Mouse (Mus musculus) heart, embryonic 12.5 days (tissue): ENCODE results near the gene Kank4. TPM values are rescaled to one million over a fixed set of nuclear protein-coding genes. Genes with fewer than 3 reads are reported as not detected.

Experiments
- ATAC-seq: fragments of 200-750 bp; cut with Nextera tagmentation; 2 replicates; pipeline ENCODE4 v1.8.0; 2017; ENCODE audit warnings: moderate TSS enrichment, moderate library complexity; ENCODE audit not compliant: insufficient number of reproducible peaks, low FRiP score
- H3K27ac ChIP-seq: fragments of 300-500 bp; sonication (generic); 2 replicates; pipeline ENCODE4 v1.5.1; 2016; ENCODE audit warnings: mild to moderate bottlenecking, moderate library complexity; ENCODE audit not compliant: poor library complexity, severe bottlenecking
- H3K27me3 ChIP-seq: fragments of 300-500 bp; sonication (generic); replicated peaks from 2 replicates; pipeline ENCODE4 v1.6.1; 2016; ENCODE audit warnings: mild to moderate bottlenecking, moderate library complexity
- H3K36me3 ChIP-seq: fragments of 300-500 bp; sonication (generic); 2 replicates; pipeline ENCODE4 v1.6.1; 2016; ENCODE audit warnings: mild to moderate bottlenecking, moderate library complexity
- H3K4me1 ChIP-seq: fragments of 300-500 bp; sonication (generic); replicated peaks from 2 replicates; pipeline ENCODE4 v1.6.1; 2016; ENCODE audit warnings: mild to moderate bottlenecking
- H3K4me2 ChIP-seq: fragments of 300-500 bp; sonication (generic); 2 replicates; pipeline ENCODE4 v1.6.1; 2016; ENCODE audit warnings: mild to moderate bottlenecking, moderate library complexity
- H3K4me3 ChIP-seq: fragments of 300-500 bp; sonication (generic); 2 replicates; pipeline ENCODE4 v1.5.1; 2016; ENCODE audit warnings: mild to moderate bottlenecking
- H3K9ac ChIP-seq: fragments of 300-500 bp; sonication (generic); 2 replicates; pipeline ENCODE4 v1.6.1; 2016; ENCODE audit warnings: mild to moderate bottlenecking, moderate library complexity
- H3K9me3 ChIP-seq: fragments of 300-500 bp; sonication (generic); replicated peaks from 2 replicates; pipeline ENCODE4 v1.6.1; 2016; ENCODE audit warnings: mild to moderate bottlenecking, moderate library complexity
- WGBS: fragments of 180-500 bp; shearing (Covaris S2); methylation state at CpG from one replicate; pipeline ENCODE4 v1.1.7; 2016; 5-methylcytosine and 5-hydroxymethylcytosine counted together
- polyA plus RNA-seq: library from polyadenylated mRNA; unstranded; fragments of >200 nt; fragmentation: Nextera tagmentation; extraction: Ambion mirVana; gene quantifications from 2 replicates; pipeline ENCODE4 v1.2.1, GENCODE M21; 2016

The Kank4 gene
- polyA plus RNA-seq, 1 experiment from 2014 or later: 0.49 TPM

- Histone ChIP-seq H3K9ac (no peak overlapping the region), H3K9me3 (no peaks in the 10 kb centered on the region), H3K27me3 (no peaks in the 10 kb centered on the region), H3K4me3 (no peak overlapping the region), H3K27ac (0 out of 2 replicates have a peak overlapping the region, but pooled peaks have one; percentile 13), H3K4me1 (peaks cover 20% of the 10 kb centered on the region), H3K4me2 (no peak overlapping the region), H3K36me3 (no peaks in the 10 kb centered on the region)
- 65% methylated on average over 11 of the region's 11 CpGs for WGBS
- ATAC-seq: no peak
Observed at GRCm38 (mm10) chr4:98796591-98797341, 20.6 kb downstream of the Kank4 start.

GRCm38 (mm10) chr4:98795241-98795640 lies 22.1 kb downstream of the Kank4 start:
- peaks cover 12% of the 10 kb centered on the region for H3K4me1 ChIP-seq
- 77% methylated on average over 2 of the region's 2 CpGs for WGBS
- no peaks in the 10 kb centered on the region for H3K9me3 ChIP-seq
- no peak overlapping the region for H3K9ac ChIP-seq
- no peak for ATAC-seq
- H3K27ac ChIP-seq: no peak overlapping the region
- H3K4me2 ChIP-seq: no peak overlapping the region
- no peaks in the 10 kb centered on the region for H3K27me3 ChIP-seq
- H3K4me3 ChIP-seq: no peak overlapping the region
- H3K36me3 ChIP-seq: no peaks in the 10 kb centered on the region

- H3K27ac ChIP-seq: no peak overlapping the region
- H3K4me1 ChIP-seq: peaks cover 21% of the 10 kb centered on the region
- H3K27me3 ChIP-seq: no peaks in the 10 kb centered on the region
- no peak overlapping the region for H3K4me3 ChIP-seq
- no peak overlapping the region for H3K9ac ChIP-seq
- no peaks in the 10 kb centered on the region for H3K36me3 ChIP-seq
- no peak overlapping the region for H3K4me2 ChIP-seq
- 91% methylated on average over 9 of the region's 9 CpGs for WGBS
- H3K9me3 ChIP-seq: no peaks in the 10 kb centered on the region
- ATAC-seq: no peak
Observed at GRCm38 (mm10) chr4:98793486-98793885, 23.9 kb downstream of the Kank4 start.

GRCm38 (mm10) chr4:98790721-98791120 lies 26.6 kb downstream of the Kank4 start:
- Histone ChIP-seq H3K9me3 (no peaks in the 10 kb centered on the region), H3K9ac (no peak overlapping the region), H3K4me1 (peaks cover 12% of the 10 kb centered on the region), H3K27ac (no peak overlapping the region), H3K4me3 (no peak overlapping the region), H3K27me3 (peaks cover 12% of the 10 kb centered on the region; the same call in 1 of the 2 replicates), H3K36me3 (no peaks in the 10 kb centered on the region), H3K4me2 (peak overlapping the region; percentile 66; the same call in 1 of the 2 replicates)
- WGBS: 46% methylated on average over 1 of the region's 1 CpGs
- no peak for ATAC-seq

- peak overlapping the region; percentile 8; the same call in 1 of the 2 replicates for H3K9ac ChIP-seq
- H3K4me1 ChIP-seq: peaks cover 12% of the 10 kb centered on the region
- peaks cover 12% of the 10 kb centered on the region; the same call in 1 of the 2 replicates for H3K27me3 ChIP-seq
- H3K27ac ChIP-seq: no peak overlapping the region
- ATAC-seq: no peak
- no peaks in the 10 kb centered on the region for H3K36me3 ChIP-seq
- peak overlapping the region; percentile 66 for H3K4me2 ChIP-seq
- 4% methylated on average over 10 of the region's 10 CpGs for WGBS
- H3K4me3 ChIP-seq: peak overlapping the region; percentile 45
- H3K9me3 ChIP-seq: no peaks in the 10 kb centered on the region
Observed at GRCm38 (mm10) chr4:98789861-98790311, 27.5 kb downstream of the Kank4 start.

GRCm38 (mm10) chr4:98789133-98789765 lies 28.1 kb downstream of the Kank4 start:
- Histone ChIP-seq H3K4me1 (peaks cover 12% of the 10 kb centered on the region), H3K27ac (no peak overlapping the region), H3K4me3 (peak overlapping the region; percentile 45), H3K27me3 (peaks cover 12% of the 10 kb centered on the region; the same call in 1 of the 2 replicates), H3K36me3 (no peaks in the 10 kb centered on the region), H3K4me2 (peak overlapping the region; percentile 66), H3K9ac (peak overlapping the region; percentile 8; the same call in 1 of the 2 replicates), H3K9me3 (no peaks in the 10 kb centered on the region)
- no peak for ATAC-seq
- 63% methylated on average over 7 of the region's 7 CpGs for WGBS

GRCm38 (mm10) chr4:98786281-98786680 lies 31.1 kb downstream of the Kank4 start:
- Histone ChIP-seq H3K9ac (no peak overlapping the region), H3K36me3 (no peaks in the 10 kb centered on the region), H3K27me3 (peaks cover 12% of the 10 kb centered on the region; the same call in 1 of the 2 replicates), H3K4me1 (peaks cover 12% of the 10 kb centered on the region), H3K27ac (no peak overlapping the region), H3K9me3 (no peaks in the 10 kb centered on the region), H3K4me3 (no peak overlapping the region), H3K4me2 (no peak overlapping the region)
- no peak for ATAC-seq
- WGBS: 45% methylated on average over 3 of the region's 3 CpGs

- no peak for ATAC-seq
- Histone ChIP-seq H3K27me3 (peaks cover 12% of the 10 kb centered on the region; the same call in 1 of the 2 replicates), H3K4me1 (peaks cover 12% of the 10 kb centered on the region), H3K27ac (no peak overlapping the region), H3K9me3 (no peaks in the 10 kb centered on the region), H3K9ac (no peak overlapping the region), H3K4me3 (no peak overlapping the region), H3K4me2 (no peak overlapping the region), H3K36me3 (no peaks in the 10 kb centered on the region)
- WGBS: 45% methylated on average over 8 of the region's 8 CpGs
Observed at GRCm38 (mm10) chr4:98785851-98786250, 31.5 kb downstream of the Kank4 start.

GRCm38 (mm10) chr4:98778219-98778618 lies 39.1 kb downstream of the Kank4 start:
- peaks cover 16% of the 10 kb centered on the region for H3K27me3 ChIP-seq
- no peaks in the 10 kb centered on the region for H3K9me3 ChIP-seq
- H3K9ac ChIP-seq: no peak overlapping the region
- 7% methylated on average over 16 of the region's 16 CpGs for WGBS
- peak; percentile 27; the same call in 1 of the 2 replicates for ATAC-seq
- no peak overlapping the region for H3K27ac ChIP-seq
- no peaks in the 10 kb centered on the region for H3K36me3 ChIP-seq
- H3K4me3 ChIP-seq: peak overlapping the region; percentile 16; the same call in 1 of the 2 replicates
- peaks cover 25% of the 10 kb centered on the region for H3K4me1 ChIP-seq
- H3K4me2 ChIP-seq: peak overlapping the region; percentile 55

- ATAC-seq: no peak
- no peak overlapping the region for H3K4me3 ChIP-seq
- no peaks in the 10 kb centered on the region for H3K9me3 ChIP-seq
- 53% methylated on average over 6 of the region's 6 CpGs for WGBS
- H3K4me2 ChIP-seq: peak overlapping the region; percentile 55; the same call in 1 of the 2 replicates
- no peaks in the 10 kb centered on the region for H3K36me3 ChIP-seq
- no peak overlapping the region for H3K27ac ChIP-seq
- H3K27me3 ChIP-seq: peaks cover 16% of the 10 kb centered on the region
- H3K4me1 ChIP-seq: peaks cover 25% of the 10 kb centered on the region
- H3K9ac ChIP-seq: no peak overlapping the region
Observed at GRCm38 (mm10) chr4:98777464-98777863, 39.9 kb downstream of the Kank4 start.

- WGBS: 75% methylated on average over 10 of the region's 10 CpGs
- Histone ChIP-seq H3K27me3 (peaks cover 16% of the 10 kb centered on the region), H3K4me2 (no peak overlapping the region), H3K36me3 (no peaks in the 10 kb centered on the region), H3K9me3 (no peaks in the 10 kb centered on the region), H3K4me1 (peaks cover 25% of the 10 kb centered on the region), H3K9ac (no peak overlapping the region), H3K27ac (no peak overlapping the region), H3K4me3 (no peak overlapping the region)
- ATAC-seq: no peak
Observed at GRCm38 (mm10) chr4:98776721-98777427, 40.5 kb downstream of the Kank4 start.
